Mouse (Mus musculus) MEL (cell line): Measurements from ENCODE around the gene Fam155a. TPM values are rescaled to one million over a fixed set of nuclear protein-coding genes. Genes with fewer than 3 reads are reported as not detected.
A peak's percentile ranks its signal among the peaks of the same experiment; 100 is the strongest.

ENCODE experiments used
- DNase-seq: peaks from one replicate; pipeline ENCODE4 v3.0.0; 2011; ENCODE audit warnings: low read depth, low spot score
- H3K27ac ChIP-seq: 2 replicates; pipeline ENCODE4 v1.5.1; 2012; ENCODE audit warnings: low read depth, mild to moderate bottlenecking, control low read depth, low read length, moderate library complexity; ENCODE audit not compliant: control insufficient read depth
- H3K27me3 ChIP-seq, 2 experiments: fragments of 150-350 bp in 1 of 2; sonication (generic) in 1 of 2; 2 replicates each; pipeline ENCODE4 v1.6.1; 2012; ENCODE audit warnings: low read length in 2 of 2, mild to moderate bottlenecking in 2 of 2, improper control_type of control experiment in 1 of 2, moderate library complexity in 1 of 2; ENCODE audit not compliant: insufficient read depth in 2 of 2, control insufficient read depth in 1 of 2
- H3K36me3 ChIP-seq, 2 experiments: 2 replicates each; pipeline ENCODE4 v1.6.1; 2012 to 2014; ENCODE audit warnings: low read length in 2 of 2, improper control_type of control experiment in 1 of 2, inconsistent platforms in 1 of 2, mild to moderate bottlenecking in 1 of 2; ENCODE audit not compliant: insufficient read depth in 2 of 2, control insufficient read depth in 1 of 2
- H3K4me1 ChIP-seq, 2 experiments: fragments of 150-350 bp in 1 of 2; sonication (generic) in 1 of 2; 2 replicates each; pipeline ENCODE4 v1.6.1; 2012; ENCODE audit warnings: low read length in 2 of 2, improper control_type of control experiment in 1 of 2, mild to moderate bottlenecking in 1 of 2; ENCODE audit not compliant: insufficient read depth in 2 of 2, control insufficient read depth in 1 of 2
- H3K4me3 ChIP-seq, 2 experiments: fragments of 150-350 bp in 1 of 2; sonication (generic) in 1 of 2; 2 replicates each; pipeline ENCODE4 v1.5.1; 2012; ENCODE audit warnings: low read depth in 2 of 2, low read length in 2 of 2, mild to moderate bottlenecking in 2 of 2, moderate library complexity in 2 of 2, control low read depth in 1 of 2, improper control_type of control experiment in 1 of 2; ENCODE audit not compliant: control insufficient read depth in 1 of 2, insufficient read depth in 1 of 2
- H3K79me2 ChIP-seq: 2 replicates; pipeline ENCODE4 v1.6.1; 2012; ENCODE audit warnings: mild to moderate bottlenecking, low read length, moderate library complexity; ENCODE audit not compliant: control insufficient read depth, poor library complexity, insufficient read depth
- H3K9ac ChIP-seq: 2 replicates; pipeline ENCODE4 v1.6.1; 2012; ENCODE audit warnings: low read depth, mild to moderate bottlenecking, control low read depth, low read length, moderate library complexity; ENCODE audit not compliant: control insufficient read depth, poor library complexity, severe bottlenecking
- H3K9me3 ChIP-seq: fragments of 150-350 bp; sonication (generic); replicated peaks from 2 replicates; pipeline ENCODE4 v1.6.1; 2012; ENCODE audit warnings: mild to moderate bottlenecking, low read length, improper control_type of control experiment, moderate library complexity; ENCODE audit not compliant: insufficient read depth
- BHLHE40 ChIP-seq: IDR thresholded peaks from 2 replicates; pipeline ENCODE4 v1.6.1; 2012; ENCODE audit warnings: low read depth, mild to moderate bottlenecking, inconsistent platforms, low read length, improper control_type of control experiment, borderline replicate concordance
- CHD1 ChIP-seq: IDR thresholded peaks from 2 replicates; pipeline ENCODE4 v1.6.1; 2012; ENCODE audit warnings: low read depth, mild to moderate bottlenecking, inconsistent platforms, low read length, improper control_type of control experiment
- CTCF ChIP-seq, 3 experiments: IDR thresholded peaks in 2 of 3; conservative IDR thresholded peaks in 1 of 3; 2 replicates each; pipeline ENCODE4 v1.5.1; 2011 to 2012; ENCODE audit warnings: low read length in 3 of 3, low read depth in 2 of 3, mild to moderate bottlenecking in 2 of 3, improper control_type of control experiment in 1 of 3, inconsistent platforms in 1 of 3, mixed read lengths in 1 of 3, moderate library complexity in 1 of 3; ENCODE audit not compliant: control insufficient read depth in 1 of 3, insufficient read depth in 1 of 3, poor library complexity in 1 of 3, severe bottlenecking in 1 of 3
- E2F4 ChIP-seq: IDR thresholded peaks from 2 replicates; pipeline ENCODE4 v1.6.1; 2011; ENCODE audit warnings: low read depth, low read length, improper control_type of control experiment, borderline replicate concordance
- ELF1 ChIP-seq: IDR thresholded peaks from 2 replicates; pipeline ENCODE4 v1.6.1; 2014; ENCODE audit warnings: low read depth, mild to moderate bottlenecking, inconsistent platforms, low read length, improper control_type of control experiment, moderate library complexity
- EP300 ChIP-seq, 2 experiments: IDR thresholded peaks; 2 replicates each; pipeline ENCODE4 v1.6.1; 2011; ENCODE audit warnings: improper control_type of control experiment in 2 of 2, low read length in 2 of 2, low read depth in 1 of 2, mild to moderate bottlenecking in 1 of 2
- GATA1 ChIP-seq: IDR thresholded peaks from 2 replicates; pipeline ENCODE4 v1.6.1; 2011; ENCODE audit warnings: low read depth, low read length, improper control_type of control experiment
- JUND ChIP-seq: IDR thresholded peaks from 2 replicates; pipeline ENCODE4 v1.6.1; 2011; ENCODE audit warnings: low read depth, mild to moderate bottlenecking, improper control_type of control experiment, low read length
- MAX ChIP-seq: IDR thresholded peaks from 2 replicates; pipeline ENCODE4 v1.6.1; 2011; ENCODE audit warnings: low read length, improper control_type of control experiment
- MAZ ChIP-seq: IDR thresholded peaks from 2 replicates; pipeline ENCODE4 v1.6.1; 2012; ENCODE audit warnings: low read depth, mild to moderate bottlenecking, inconsistent platforms, low read length, improper control_type of control experiment
- MXI1 ChIP-seq: IDR thresholded peaks from 2 replicates; pipeline ENCODE4 v1.6.1; 2011; ENCODE audit warnings: mild to moderate bottlenecking, low read depth, low read length, improper control_type of control experiment
- MYB ChIP-seq: IDR thresholded peaks from 2 replicates; pipeline ENCODE4 v1.6.1; 2011; ENCODE audit warnings: mild to moderate bottlenecking, low read depth, low read length, improper control_type of control experiment
- MYC ChIP-seq: IDR thresholded peaks from 2 replicates; pipeline ENCODE4 v1.6.1; 2011; ENCODE audit warnings: low read depth, mild to moderate bottlenecking, low read length, improper control_type of control experiment, moderate library complexity
- NELFE ChIP-seq: IDR thresholded peaks from 2 replicates; pipeline ENCODE4 v1.6.1; 2011; ENCODE audit warnings: low read depth, low read length, improper control_type of control experiment
- POLR2A ChIP-seq, 2 experiments: IDR thresholded peaks; 2 replicates each; pipeline ENCODE4 v1.6.1; 2011 to 2012; ENCODE audit warnings: low read length in 2 of 2, mild to moderate bottlenecking in 2 of 2, control low read depth in 1 of 2, improper control_type of control experiment in 1 of 2, low read depth in 1 of 2, moderate library complexity in 1 of 2; ENCODE audit not compliant: control insufficient read depth in 1 of 2, insufficient read depth in 1 of 2, poor library complexity in 1 of 2
- POLR2AphosphoS2 ChIP-seq: IDR thresholded peaks from 2 replicates; pipeline ENCODE4 v1.6.1; 2011; ENCODE audit warnings: low read length, improper control_type of control experiment
- POLR2AphosphoS5 ChIP-seq: IDR thresholded peaks from 2 replicates; pipeline ENCODE4 v1.6.1; 2012; ENCODE audit warnings: low read depth, borderline replicate concordance, mild to moderate bottlenecking, inconsistent platforms, low read length, moderate library complexity, mixed read lengths
- RAD21 ChIP-seq: IDR thresholded peaks from 2 replicates; pipeline ENCODE4 v1.6.1; 2011; ENCODE audit warnings: mild to moderate bottlenecking, low read depth, low read length, improper control_type of control experiment
- SMC3 ChIP-seq: IDR thresholded peaks from 2 replicates; pipeline ENCODE4 v1.6.1; 2011; ENCODE audit warnings: low read depth, low read length, improper control_type of control experiment
- TAL1 ChIP-seq: IDR thresholded peaks from 2 replicates; pipeline ENCODE4 v1.6.1; 2012; ENCODE audit warnings: mild to moderate bottlenecking, inconsistent platforms, low read length, moderate library complexity, mixed read lengths
- TBP ChIP-seq: IDR thresholded peaks from 2 replicates; pipeline ENCODE4 v1.8.0; 2011; ENCODE audit warnings: low read depth, low read length, improper control_type of control experiment
- TCF12 ChIP-seq: IDR thresholded peaks from 2 replicates; pipeline ENCODE4 v1.6.1; 2014; ENCODE audit warnings: low read depth, mild to moderate bottlenecking, inconsistent platforms, low read length, improper control_type of control experiment, moderate library complexity
- UBTF ChIP-seq: IDR thresholded peaks from 2 replicates; pipeline ENCODE4 v1.6.1; 2012; ENCODE audit warnings: low read depth, mild to moderate bottlenecking, inconsistent platforms, low read length, improper control_type of control experiment, moderate library complexity, borderline replicate concordance; ENCODE audit not compliant: insufficient read depth
- ZC3H11A ChIP-seq: IDR thresholded peaks from 2 replicates; pipeline ENCODE4 v1.6.1; 2012; ENCODE audit warnings: low read depth, mild to moderate bottlenecking, inconsistent platforms, low read length, improper control_type of control experiment
- ZKSCAN1 ChIP-seq: IDR thresholded peaks from 2 replicates; pipeline ENCODE4 v1.6.1; 2012; ENCODE audit warnings: low read depth, mild to moderate bottlenecking, inconsistent platforms, low read length, improper control_type of control experiment, moderate library complexity
- ZNF384 ChIP-seq: IDR thresholded peaks from 2 replicates; pipeline ENCODE4 v1.6.1; 2012; ENCODE audit warnings: low read depth, mild to moderate bottlenecking, inconsistent platforms, low read length, improper control_type of control experiment
- polyA plus RNA-seq, 2 experiments: library from polyadenylated mRNA; stranded (reverse) in 1 of 2; unstranded in 1 of 2; fragments of >175 nt in 1 of 2; fragments of >200 nt in 1 of 2; gene quantifications; 2 replicates each; pipeline versions ENCODE4 v1.2.1 to v1.2.4; 2012; ENCODE audit warnings: low replicate concordance in 2 of 2, low read depth in 1 of 2; ENCODE audit not compliant: insufficient read length in 2 of 2, insufficient read depth in 1 of 2, missing spikeins in 1 of 2
- total RNA-seq: library from RNA; depleted of rRNA; stranded (reverse); fragments of 300-350 nt; gene quantifications from 2 replicates; pipeline ENCODE4 v1.2.3, GENCODE M21; 2012

Fam155a gene
- total and polyA plus RNA-seq, 3 experiments = not detected

- no peaks in the 10 kb centered on the region for H3K4me1 ChIP-seq
- H3K79me2 ChIP-seq = no peaks in the 10 kb centered on the region
- TF ChIP-seq POLR2AphosphoS2 (no peak), NELFE (no peak), POLR2AphosphoS5 (no peak), MAZ (no peak), CHD1 (no peak), MAX (no peak), ZC3H11A (no peak), ZNF384 (no peak), GATA1 (no peak), MXI1 (no peak), TAL1 (no peak), MYC (no peak)
- no peak for DNase-seq
- no peak overlapping the region for H3K4me3 ChIP-seq
- no peaks in the 10 kb centered on the region for H3K36me3 ChIP-seq
- H3K27ac ChIP-seq = no peak overlapping the region
- H3K27me3 ChIP-seq = no peaks in the 10 kb centered on the region
- H3K9ac ChIP-seq = no peak overlapping the region
- H3K9me3 ChIP-seq = no peaks in the 10 kb centered on the region
Measured at GRCm38 (mm10) chr8:9810955-9811530, 40.1 kb upstream of the Fam155a start.

- H3K27ac ChIP-seq = no peak overlapping the region
- H3K9me3 ChIP-seq = no peaks in the 10 kb centered on the region
- H3K36me3 ChIP-seq = no peaks in the 10 kb centered on the region
- no peak overlapping the region for H3K9ac ChIP-seq
- no peaks in the 10 kb centered on the region for H3K79me2 ChIP-seq
- DNase-seq = peak; percentile 7
- peak in 1 of 3 experiments; percentile 2; a peak in 3 of 6 replicates for TF ChIP-seq CTCF (IDR thresholded peaks at IDR 0.05 in 2 of 3, conservative IDR thresholded peaks at IDR 0.05 in 1 of 3; ENCODE audit: control insufficient read depth in 1 of 3, insufficient read depth in 1 of 3, low read depth in 2 of 3, low read length in 3 of 3, poor library complexity in 1 of 3, severe bottlenecking in 1 of 3)
- TF ChIP-seq RAD21 = no peak; the same call in 1 of the 2 replicates
- H3K4me1 ChIP-seq = no peaks in the 10 kb centered on the region
- no peaks in the 10 kb centered on the region for H3K27me3 ChIP-seq
- no peak overlapping the region for H3K4me3 ChIP-seq
Measured at GRCm38 (mm10) chr8:9808596-9808995, 37.6 kb upstream of the Fam155a start.

- no peak overlapping the region for H3K4me3 ChIP-seq
- no peaks in the 10 kb centered on the region for H3K4me1 ChIP-seq
- no peaks in the 10 kb centered on the region for H3K79me2 ChIP-seq
- no peak for DNase-seq
- H3K9ac ChIP-seq = no peak overlapping the region
- H3K27ac ChIP-seq = no peak overlapping the region
- no peaks in the 10 kb centered on the region for H3K27me3 ChIP-seq
- no peaks in the 10 kb centered on the region for H3K9me3 ChIP-seq
- no peaks in the 10 kb centered on the region for H3K36me3 ChIP-seq
- TF ChIP-seq POLR2A (IDR thresholded peaks at IDR 0.05; ENCODE audit: control insufficient read depth in 1 of 2, insufficient read depth in 1 of 2, low read depth in 1 of 2, low read length in 2 of 2, poor library complexity in 1 of 2) (no peak), MAZ (no peak), UBTF (no peak), SMC3 (no peak), POLR2AphosphoS5 (no peak), MYB (no peak), JUND (no peak), CHD1 (no peak), TCF12 (no peak), EP300 (IDR thresholded peaks at IDR 0.05; ENCODE audit: low read depth in 1 of 2, low read length in 2 of 2) (no peak), ZKSCAN1 (no peak), MAX (no peak), CTCF (IDR thresholded peaks at IDR 0.05 in 2 of 3, conservative IDR thresholded peaks at IDR 0.05 in 1 of 3; ENCODE audit: control insufficient read depth in 1 of 3, insufficient read depth in 1 of 3, low read depth in 2 of 3, low read length in 3 of 3, poor library complexity in 1 of 3, severe bottlenecking in 1 of 3) (no peak), NELFE (no peak), BHLHE40 (no peak), TBP (no peak), ELF1 (no peak), TAL1 (no peak), E2F4 (no peak)
Measured at GRCm38 (mm10) chr8:9805676-9806075, 34.7 kb upstream of the Fam155a start.
